Mouse (Mus musculus): ENCODE data around the gene Myo1d.

DNA sequence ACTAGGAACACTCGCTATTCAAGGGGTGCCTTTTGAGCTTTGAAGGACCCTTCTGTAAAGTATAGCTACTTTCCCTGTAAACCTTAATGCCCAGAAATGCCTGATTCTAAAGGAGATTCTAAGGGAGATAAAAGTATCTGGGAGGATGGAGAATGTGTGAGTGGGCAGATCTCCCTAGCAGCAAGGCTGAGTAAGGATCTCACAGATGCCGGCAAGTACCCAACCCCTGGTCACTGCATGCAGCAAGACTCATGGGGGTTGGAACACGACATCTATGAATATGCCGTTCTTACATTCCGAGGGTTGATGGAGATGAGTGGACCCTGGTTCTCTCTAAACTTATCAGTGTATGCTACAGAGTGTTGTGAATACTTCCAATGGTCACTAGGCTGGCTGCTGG is 286.6 kb downstream of the Myo1d start:
- no peak for TF ChIP-seq CTCF (IDR thresholded peaks at IDR 0.05; ENCODE audit: low read depth)
- no peak for TF ChIP-seq EP300 (IDR thresholded peaks at IDR 0.05; ENCODE audit: low read depth)

Measured in liver, embryonic 14.5 days (tissue).